Mouse (Mus musculus): Measurements from ENCODE around the gene Rundc3b.

Gene Rundc3b

GRCm38 (mm10) chr5:8488701-8489297 lies 134.0 kb downstream of the Rundc3b start:
- DNase-seq (ENCODE audit: low spot score), result no peak

- no peak for DNase-seq (ENCODE audit: low spot score)
Measured at GRCm38 (mm10) chr5:8487989-8488700, 134.6 kb downstream of the Rundc3b start.

- no peak for DNase-seq (ENCODE audit: low spot score)
Measured at GRCm38 (mm10) chr5:8456561-8456960, 166.2 kb downstream of the Rundc3b start.

GRCm38 (mm10) chr5:8455565-8455964 lies 167.2 kb downstream of the Rundc3b start:
- no peak for DNase-seq (ENCODE audit: low spot score)

Measured in yolk sac, embryonic 10.5 days (tissue).